Mouse (Mus musculus) heart, embryonic 14.5 days (tissue): ENCODE data around the gene Foxn3. TPM values are rescaled to one million over a fixed set of nuclear protein-coding genes. Genes with fewer than 3 reads are reported as not detected.

Source experiments
- ATAC-seq: fragments of 200-750 bp; cut with Nextera tagmentation; 2 replicates; pipeline ENCODE4 v1.8.0; 2017; ENCODE audit warnings: low read depth, moderate TSS enrichment; ENCODE audit not compliant: insufficient number of reproducible peaks, insufficient read depth, low FRiP score
- H3K27ac ChIP-seq, 2 experiments: fragments of 200-500 bp in 1 of 2; fragments of 300-500 bp in 1 of 2; sonication (generic) in 1 of 2; replicated peaks in 1 of 2; 2 replicates each; pipeline ENCODE4 v1.5.1; 2012 to 2014; ENCODE audit warnings: low read depth in 2 of 2, low read length in 2 of 2, control low read depth in 1 of 2, mild to moderate bottlenecking in 1 of 2, mixed read lengths in 1 of 2; ENCODE audit not compliant: control insufficient read depth in 1 of 2, insufficient read depth in 1 of 2
- H3K27me3 ChIP-seq: fragments of 300-500 bp; sonication (generic); 2 replicates; pipeline ENCODE4 v1.6.1; 2014; ENCODE audit warnings: mild to moderate bottlenecking, low read length, control low read depth; ENCODE audit not compliant: control insufficient read depth, insufficient read depth
- H3K36me3 ChIP-seq: fragments of 300-500 bp; sonication (generic); 2 replicates; pipeline ENCODE4 v1.6.1; 2014; ENCODE audit warnings: mild to moderate bottlenecking, control low read depth, low read length, mixed read lengths; ENCODE audit not compliant: control insufficient read depth, insufficient read depth
- H3K4me1 ChIP-seq, 2 experiments: fragments of 200-500 bp in 1 of 2; fragments of 300-500 bp in 1 of 2; sonication (generic) in 1 of 2; 2 replicates each; pipeline ENCODE4 v1.6.1; 2012 to 2014; ENCODE audit warnings: low read length in 2 of 2, control low read depth in 1 of 2, mixed read lengths in 1 of 2; ENCODE audit not compliant: control insufficient read depth in 2 of 2, insufficient read depth in 2 of 2
- H3K4me2 ChIP-seq: fragments of 300-500 bp; sonication (generic); 2 replicates; pipeline ENCODE4 v1.6.1; 2014; ENCODE audit warnings: mild to moderate bottlenecking, low read length
- H3K4me3 ChIP-seq, 2 experiments: fragments of 200-500 bp in 1 of 2; fragments of 300-500 bp in 1 of 2; sonication (generic) in 1 of 2; 2 replicates each; pipeline ENCODE4 v1.5.1; 2012 to 2014; ENCODE audit warnings: low read length in 2 of 2, mild to moderate bottlenecking in 2 of 2, control low read depth in 1 of 2, low read depth in 1 of 2, moderate library complexity in 1 of 2; ENCODE audit not compliant: control insufficient read depth in 1 of 2, insufficient read depth in 1 of 2
- H3K9ac ChIP-seq: fragments of 300-500 bp; sonication (generic); 2 replicates; pipeline ENCODE4 v1.6.1; 2014; ENCODE audit warnings: mild to moderate bottlenecking, low read length
- H3K9me3 ChIP-seq: fragments of 300-500 bp; sonication (generic); 2 replicates; pipeline ENCODE4 v1.6.1; 2016; ENCODE audit warnings: low read length, control low read depth; ENCODE audit not compliant: control insufficient read depth
- WGBS: fragments of 180-500 bp; shearing (Covaris S2); extraction: QIAGEN DNeasy Blood & Tissue Kit; methylation state at CpG from one replicate; pipeline ENCODE4 v1.1.7; 2014; 5-methylcytosine and 5-hydroxymethylcytosine counted together
- polyA plus RNA-seq: library from polyadenylated mRNA; unstranded; fragments of >200 nt; fragmentation: Nextera tagmentation; extraction: Ambion mirVana; gene quantifications from 2 replicates; pipeline ENCODE4 v1.2.1, GENCODE M21; 2014

Gene Foxn3
- polyA plus RNA-seq, 1 experiment from 2014 or later: 81.0 TPM

DNA sequence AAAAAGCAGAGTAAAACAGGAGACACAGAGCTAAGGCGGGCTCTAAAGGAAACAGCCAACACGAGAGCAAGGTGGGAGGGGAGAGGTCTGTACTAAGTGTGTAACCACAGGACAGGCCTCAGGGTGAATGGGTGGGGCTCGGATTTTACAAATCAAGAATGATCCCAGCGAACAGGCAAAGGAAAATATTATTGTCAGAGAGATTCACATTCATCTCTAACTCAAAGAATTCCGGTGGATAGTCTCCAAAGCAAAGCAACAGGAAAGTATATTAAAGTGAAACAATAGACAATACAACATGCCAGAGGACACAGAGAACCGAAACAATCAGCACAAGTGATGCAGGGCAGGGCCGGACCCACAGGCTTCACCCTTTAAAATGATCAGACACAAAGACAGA lies 15.0 kb downstream of the Foxn3 start:
- peaks cover 3 to 11% of the 10 kb centered on the region in 2 experiments; a peak in 3 of 4 replicates for H3K4me1 ChIP-seq
- H3K4me3 ChIP-seq: no peak overlapping the region
- H3K9me3 ChIP-seq: 0 out of 2 replicates have a peak, but pooled peaks cover 4% of the 10 kb centered on the region
- H3K27ac ChIP-seq: no peak overlapping the region
- no peaks in the 10 kb centered on the region for H3K36me3 ChIP-seq
- H3K4me2 ChIP-seq: no peak overlapping the region
- H3K27me3 ChIP-seq: no peaks in the 10 kb centered on the region
- no peak for ATAC-seq
- no peak overlapping the region for H3K9ac ChIP-seq
- WGBS: 77% methylated on average over 7 of the region's 7 CpGs

- Histone ChIP-seq H3K4me3 (no peak overlapping the region), H3K27me3 (no peaks in the 10 kb centered on the region), H3K27ac (no peak overlapping the region), H3K36me3 (no peaks in the 10 kb centered on the region), H3K4me2 (no peak overlapping the region), H3K9me3 (0 out of 2 replicates have a peak, but pooled peaks cover 4% of the 10 kb centered on the region), H3K9ac (no peak overlapping the region), H3K4me1 (peaks cover 3 to 11% of the 10 kb centered on the region in 2 experiments; a peak in 3 of 4 replicates)
- ATAC-seq: no peak
- WGBS: 85% methylated on average over 6 of the region's 6 CpGs
Measured at GRCm38 (mm10) chr12:99547295-99547694, 16.1 kb downstream of the Foxn3 start.

DNA sequence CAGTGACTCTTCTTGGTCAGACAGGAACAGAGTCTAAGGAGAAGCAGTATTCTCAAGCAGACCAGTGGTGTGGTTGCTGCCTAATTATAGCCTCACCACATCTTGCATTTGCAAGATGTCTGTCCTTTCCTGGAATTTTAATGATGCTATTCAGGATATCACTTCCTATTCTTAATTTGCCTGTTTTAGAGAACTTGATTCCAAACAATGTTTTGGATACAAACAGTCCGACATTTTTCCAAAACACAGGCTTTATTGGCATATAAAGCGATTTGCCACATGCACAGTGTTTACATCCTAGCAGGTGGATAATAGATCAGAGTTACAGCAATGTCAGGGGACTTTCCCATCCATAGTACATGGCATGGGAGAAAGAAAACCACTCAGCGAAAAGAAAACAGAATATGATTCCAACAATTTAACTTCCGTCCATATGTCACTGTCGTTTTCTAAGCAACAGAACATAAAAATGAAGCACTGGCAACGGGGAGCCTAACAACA lies 18.1 kb downstream of the Foxn3 start:
- no peak for ATAC-seq
- WGBS: 82% methylated on average over 6 of the region's 6 CpGs
- peak overlapping the region in 1 of 2 experiments; percentile 12; a peak in 1 of 4 replicates for H3K27ac ChIP-seq

GRCm38 (mm10) chr12:99544262-99545128 lies 18.9 kb downstream of the Foxn3 start:
- H3K27me3 ChIP-seq: no peaks in the 10 kb centered on the region
- H3K36me3 ChIP-seq: no peaks in the 10 kb centered on the region
- peak overlapping the region; percentile 30; the same call in 1 of the 2 replicates for H3K9ac ChIP-seq
- H3K4me1 ChIP-seq: peaks cover 3 to 11% of the 10 kb centered on the region in 2 experiments; a peak in 3 of 4 replicates
- WGBS: 44% methylated on average over 15 of the region's 15 CpGs
- peak overlapping the region; percentile 51 for H3K4me2 ChIP-seq
- no peak for ATAC-seq
- H3K9me3 ChIP-seq: 0 out of 2 replicates have a peak, but pooled peaks cover 4% of the 10 kb centered on the region
- peak overlapping the region in 1 of 2 experiments; percentile 12; a peak in 1 of 4 replicates for H3K27ac ChIP-seq
- peak overlapping the region in 1 of 2 experiments; percentile 6; a peak in 2 of 4 replicates for H3K4me3 ChIP-seq

More for the DNA sequence above, 18.1 kb downstream of the Foxn3 start:
- H3K4me3 ChIP-seq: no peak overlapping the region
- H3K9ac ChIP-seq: no peak overlapping the region
- no peaks in the 10 kb centered on the region for H3K27me3 ChIP-seq
- H3K9me3 ChIP-seq: 0 out of 2 replicates have a peak, but pooled peaks cover 4% of the 10 kb centered on the region
- H3K4me2 ChIP-seq: no peak overlapping the region
- H3K36me3 ChIP-seq: no peaks in the 10 kb centered on the region
- H3K4me1 ChIP-seq: peaks cover 3 to 11% of the 10 kb centered on the region in 2 experiments; a peak in 3 of 4 replicates

DNA sequence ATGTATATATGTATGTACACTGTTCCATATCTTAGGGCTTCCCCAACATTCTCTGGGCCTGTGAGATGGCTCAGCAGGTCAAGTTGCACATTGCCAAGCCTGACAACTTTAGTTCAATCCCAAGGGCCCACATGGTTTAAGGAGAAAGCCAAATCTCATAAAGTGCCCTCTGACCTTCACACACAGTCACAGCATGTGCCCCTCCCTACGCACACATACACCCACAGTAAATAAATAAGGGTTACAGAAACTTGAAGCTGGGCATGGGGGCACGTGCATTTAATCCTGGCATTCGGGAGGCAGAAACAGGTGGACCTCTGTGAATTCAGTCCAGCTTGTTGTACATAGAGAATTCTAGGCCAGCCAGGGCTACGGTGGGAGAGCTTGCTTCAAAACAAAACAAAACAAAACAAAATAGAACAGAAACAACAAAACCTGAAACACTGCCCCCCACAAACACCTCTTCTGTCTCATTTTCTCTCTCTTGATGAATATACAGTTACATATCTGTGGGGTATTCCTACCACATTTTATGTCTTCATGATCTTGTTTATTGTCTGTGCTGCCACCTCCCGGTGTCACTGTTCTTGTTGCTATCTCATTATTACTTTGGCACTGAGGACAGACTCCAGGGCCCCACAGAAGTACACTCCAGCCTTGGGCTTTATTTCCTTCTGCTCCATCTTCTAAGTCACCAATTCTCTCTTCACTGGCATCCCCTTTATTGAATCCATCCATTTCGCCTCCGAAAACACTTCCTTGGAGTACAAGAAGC lies 19.8 kb downstream of the Foxn3 start:
- Histone ChIP-seq H3K4me1 (peaks cover 3 to 11% of the 10 kb centered on the region in 2 experiments; a peak in 3 of 4 replicates), H3K9ac (no peak overlapping the region), H3K9me3 (0 out of 2 replicates have a peak, but pooled peaks cover 4% of the 10 kb centered on the region), H3K4me3 (no peak overlapping the region), H3K36me3 (no peaks in the 10 kb centered on the region), H3K4me2 (no peak overlapping the region), H3K27ac (no peak overlapping the region), H3K27me3 (no peaks in the 10 kb centered on the region)
- no peak for ATAC-seq
- WGBS: 92% methylated on average over 7 of the region's 7 CpGs

DNA sequence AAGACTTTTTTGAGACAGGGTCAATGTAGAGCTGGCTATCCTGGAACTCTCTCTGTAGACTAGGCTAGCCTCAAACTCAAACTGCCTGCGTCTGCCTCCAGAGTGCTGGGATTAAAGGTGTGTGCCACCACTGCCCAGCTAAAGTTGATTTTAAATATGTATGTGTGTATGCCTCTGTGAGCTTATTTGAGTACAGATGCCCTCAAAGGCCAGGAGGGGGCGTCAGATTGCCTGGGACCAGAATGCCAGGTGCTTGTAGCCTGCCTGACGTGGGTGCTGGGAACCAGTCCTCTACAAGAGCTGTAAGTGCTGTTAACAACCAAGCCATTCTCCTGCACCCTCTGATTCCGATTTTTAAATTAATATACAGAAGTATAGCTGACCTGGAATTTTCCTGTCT lies 23.2 kb downstream of the Foxn3 start:
- H3K4me2 ChIP-seq: no peak overlapping the region
- no peak overlapping the region for H3K9ac ChIP-seq
- H3K27me3 ChIP-seq: no peaks in the 10 kb centered on the region
- no peak for ATAC-seq
- no peaks in the 10 kb centered on the region for H3K36me3 ChIP-seq
- H3K4me1 ChIP-seq: peaks cover 3 to 11% of the 10 kb centered on the region in 2 experiments; a peak in 3 of 4 replicates
- H3K4me3 ChIP-seq: no peak overlapping the region
- peaks cover 12% of the 10 kb centered on the region for H3K9me3 ChIP-seq
- WGBS: 89% methylated on average over 4 of the region's 4 CpGs
- no peak overlapping the region for H3K27ac ChIP-seq

DNA sequence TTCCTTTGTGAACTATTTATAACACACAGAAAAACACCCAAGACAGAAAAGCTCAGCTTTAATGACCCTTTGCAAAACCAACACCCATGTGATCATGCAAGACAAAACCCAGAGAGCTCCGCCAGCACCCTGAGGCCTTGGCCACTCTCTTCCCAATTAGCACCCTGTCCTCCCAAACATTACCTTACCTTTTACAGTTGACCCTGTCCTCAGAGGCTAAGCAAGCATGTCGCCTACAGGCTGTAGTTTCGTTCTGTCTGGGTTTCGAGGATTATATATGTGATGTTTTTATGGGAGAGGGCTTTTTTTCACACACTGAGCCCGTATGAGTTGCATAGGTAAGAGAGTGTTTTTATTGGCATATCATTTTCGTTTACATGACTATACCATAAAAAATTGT lies 26.1 kb downstream of the Foxn3 start:
- H3K36me3 ChIP-seq: no peaks in the 10 kb centered on the region
- no peak overlapping the region for H3K4me3 ChIP-seq
- H3K27ac ChIP-seq: no peak overlapping the region
- no peak for ATAC-seq
- H3K4me2 ChIP-seq: no peak overlapping the region
- H3K9ac ChIP-seq: no peak overlapping the region
- H3K4me1 ChIP-seq: no peaks in the 10 kb centered on the region
- H3K9me3 ChIP-seq: peaks cover 7% of the 10 kb centered on the region
- H3K27me3 ChIP-seq: no peaks in the 10 kb centered on the region
- 88% methylated on average over 6 of the region's 6 CpGs for WGBS
